Mouse (Mus musculus): ENCODE data around the gene Ankrd16. TPM values are rescaled to one million over a fixed set of nuclear protein-coding genes. Genes with fewer than 3 reads are reported as not detected.

Ankrd16 gene
- total and polyA plus RNA-seq, 3 experiments: 22.4 to 23.0 (median 23.0) TPM

DNA sequence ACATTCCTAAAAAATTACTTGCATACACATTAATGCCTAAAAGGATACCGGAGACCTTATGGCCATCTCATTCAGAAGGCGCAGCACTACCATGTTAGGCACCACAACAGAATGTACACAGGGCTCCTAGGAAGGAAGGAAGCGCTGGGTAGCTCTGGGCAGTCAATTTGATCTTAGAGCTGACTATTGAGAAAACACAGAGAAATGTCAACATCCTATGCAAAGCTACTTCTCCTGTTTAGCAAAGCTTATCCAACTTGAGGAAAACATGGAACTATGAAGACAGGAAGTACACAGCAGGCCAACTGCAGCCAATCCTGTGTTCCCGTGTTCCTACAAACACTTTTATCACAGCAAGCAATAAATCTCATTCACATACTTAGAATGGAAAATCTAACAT is 6.0 kb upstream of the Ankrd16 start:
- Histone ChIP-seq H3K4me1 (ENCODE audit: control insufficient read depth in 1 of 2, insufficient read depth in 2 of 2) (peaks cover 6 to 39% of the 10 kb centered on the region in 2 experiments), H3K4me2 (ENCODE audit: insufficient read depth, low read depth, poor library complexity, severe bottlenecking) (no peak overlapping the region), H3K36me3 (replicated peaks in 1 of 2; ENCODE audit: control insufficient read depth in 1 of 2, insufficient read depth in 1 of 2, low read length in 1 of 2) (peaks cover 13 to 32% of the 10 kb centered on the region in 2 experiments), H3K9ac (ENCODE audit: insufficient read depth, low read depth) (no peak overlapping the region), H3K27ac (ENCODE audit: insufficient read depth, low read depth) (no peak overlapping the region), H3K27me3 (replicated peaks) (no peaks in the 10 kb centered on the region), H3K79me2 (replicated peaks; ENCODE audit: control insufficient read depth, extremely low read depth, insufficient read depth, poor library complexity, severe bottlenecking) (peaks cover 14% of the 10 kb centered on the region; the same call in 1 of the 2 replicates), H3K9me3 (replicated peaks; ENCODE audit: low read length) (no peaks in the 10 kb centered on the region), H3K4me3 (replicated peaks in 1 of 3; ENCODE audit: low read depth in 2 of 3, low read length in 2 of 3, poor library complexity in 1 of 3) (no peak overlapping the region)
- dilution Hi-C loops (cut with MboI; ENCODE audit: extremely low pct_ligation_motif_present, extremely low pct_unique_long_range_greater_than_20kb, low sequenced_read_pairs): no loop called here
- TF ChIP-seq ZMIZ1 (IDR thresholded peaks at IDR 0.05; ENCODE audit: low read depth, low read length) (no peak), JUN (IDR thresholded peaks at IDR 0.05; ENCODE audit: insufficient read depth, low read depth, low read length) (no peak), ZC3H11A (IDR thresholded peaks at IDR 0.05; ENCODE audit: low read depth, low read length) (no peak), ETS1 (conservative IDR thresholded peaks at IDR 0.05; ENCODE audit: low read depth, low read length) (no peak), NRF1 (IDR thresholded peaks at IDR 0.05; ENCODE audit: low read depth, low read length) (no peak), UBTF (IDR thresholded peaks at IDR 0.05; ENCODE audit: low read depth, low read length) (no peak), NELFE (IDR thresholded peaks at IDR 0.05; ENCODE audit: low read depth, low read length) (no peak), CHD2 (IDR thresholded peaks at IDR 0.05; ENCODE audit: low read length) (no peak), TCF12 (IDR thresholded peaks at IDR 0.05; ENCODE audit: low read depth, low read length) (no peak), KAT2A (IDR thresholded peaks at IDR 0.05; ENCODE audit: insufficient replicate concordance, low read length) (no peak), TBP (conservative IDR thresholded peaks at IDR 0.05; ENCODE audit: low read depth, low read length) (no peak), CTCF (conservative IDR thresholded peaks at IDR 0.05 in 1 of 2, IDR thresholded peaks at IDR 0.05 in 1 of 2; ENCODE audit: low read depth in 2 of 2, low read length in 2 of 2) (no peak), MEF2A (IDR thresholded peaks at IDR 0.05; ENCODE audit: borderline replicate concordance, low read depth, low read length) (no peak), POLR2A (IDR thresholded peaks at IDR 0.05; ENCODE audit: low read depth, low read length) (no peak), E2F4 (IDR thresholded peaks at IDR 0.05; ENCODE audit: insufficient replicate concordance, low read depth, low read length) (no peak), USF2 (conservative IDR thresholded peaks at IDR 0.05; ENCODE audit: low read depth, low read length) (no peak), MXI1 (IDR thresholded peaks at IDR 0.05; ENCODE audit: low read depth, low read length) (no peak), HCFC1 (IDR thresholded peaks at IDR 0.05; ENCODE audit: low read depth, low read length) (no peak), ELF1 (IDR thresholded peaks at IDR 0.05; ENCODE audit: low read depth, low read length) (no peak), ZNF384 (IDR thresholded peaks at IDR 0.05; ENCODE audit: low read depth, low read length) (no peak)
- no peak for DNase-seq (ENCODE audit: extremely low read depth)
- in situ Hi-C loops (cut with MboI; ENCODE audit: low pct_ligation_motif_present, low pct_unique_long_range_greater_than_20kb, low sequenced_read_pairs): no loop called here

DNA sequence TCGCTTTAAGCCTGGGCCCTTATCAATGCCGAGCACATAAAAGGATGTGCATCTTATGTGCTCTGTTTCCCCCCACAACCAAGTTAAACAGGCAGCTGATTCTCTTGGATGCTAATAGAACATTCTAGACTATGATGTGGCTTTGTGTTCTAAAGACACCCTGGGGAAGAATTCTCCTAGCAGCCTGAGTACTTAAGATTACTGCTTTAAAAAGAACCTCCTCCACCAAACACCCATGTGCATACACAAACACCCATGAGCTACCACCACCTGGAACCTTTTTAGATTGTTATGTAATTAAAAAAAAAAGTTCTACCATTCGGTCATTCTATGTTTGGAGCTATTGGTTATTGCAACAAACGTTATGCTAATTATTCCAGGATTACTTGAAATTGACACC is 5.3 kb upstream of the Ankrd16 start:
- TF ChIP-seq MAX (IDR thresholded peaks at IDR 0.05; ENCODE audit: low read length): no peak
- TF ChIP-seq ELF1 (IDR thresholded peaks at IDR 0.05; ENCODE audit: low read depth, low read length): no peak
- Histone ChIP-seq H3K9me3 (replicated peaks; ENCODE audit: low read length) (no peaks in the 10 kb centered on the region), H3K79me2 (replicated peaks; ENCODE audit: control insufficient read depth, extremely low read depth, insufficient read depth, poor library complexity, severe bottlenecking) (peaks cover 15% of the 10 kb centered on the region; the same call in 1 of the 2 replicates), H3K27ac (ENCODE audit: insufficient read depth, low read depth) (no peak overlapping the region), H3K36me3 (replicated peaks in 1 of 2; ENCODE audit: control insufficient read depth in 1 of 2, insufficient read depth in 1 of 2, low read length in 1 of 2) (peaks cover 7 to 26% of the 10 kb centered on the region in 2 experiments), H3K4me3 (replicated peaks in 1 of 3; ENCODE audit: low read depth in 2 of 3, low read length in 2 of 3, poor library complexity in 1 of 3) (no peak overlapping the region), H3K4me2 (ENCODE audit: insufficient read depth, low read depth, poor library complexity, severe bottlenecking) (no peak overlapping the region), H3K9ac (ENCODE audit: insufficient read depth, low read depth) (no peak overlapping the region), H3K27me3 (replicated peaks) (no peaks in the 10 kb centered on the region), H3K4me1 (ENCODE audit: control insufficient read depth in 1 of 2, insufficient read depth in 2 of 2) (peaks cover under 1 to 32% of the 10 kb centered on the region in 2 experiments)
- in situ Hi-C loops (cut with MboI; ENCODE audit: low pct_ligation_motif_present, low pct_unique_long_range_greater_than_20kb, low sequenced_read_pairs) (no loop called here), dilution Hi-C loops (cut with MboI; ENCODE audit: extremely low pct_ligation_motif_present, extremely low pct_unique_long_range_greater_than_20kb, low sequenced_read_pairs) (no loop called here)
- DNase-seq (ENCODE audit: extremely low read depth): no peak

Data from CH12.LX (cell line).